8 mouse cellular contexts compared by ENCODE assay signal in the genomic region with DNA sequence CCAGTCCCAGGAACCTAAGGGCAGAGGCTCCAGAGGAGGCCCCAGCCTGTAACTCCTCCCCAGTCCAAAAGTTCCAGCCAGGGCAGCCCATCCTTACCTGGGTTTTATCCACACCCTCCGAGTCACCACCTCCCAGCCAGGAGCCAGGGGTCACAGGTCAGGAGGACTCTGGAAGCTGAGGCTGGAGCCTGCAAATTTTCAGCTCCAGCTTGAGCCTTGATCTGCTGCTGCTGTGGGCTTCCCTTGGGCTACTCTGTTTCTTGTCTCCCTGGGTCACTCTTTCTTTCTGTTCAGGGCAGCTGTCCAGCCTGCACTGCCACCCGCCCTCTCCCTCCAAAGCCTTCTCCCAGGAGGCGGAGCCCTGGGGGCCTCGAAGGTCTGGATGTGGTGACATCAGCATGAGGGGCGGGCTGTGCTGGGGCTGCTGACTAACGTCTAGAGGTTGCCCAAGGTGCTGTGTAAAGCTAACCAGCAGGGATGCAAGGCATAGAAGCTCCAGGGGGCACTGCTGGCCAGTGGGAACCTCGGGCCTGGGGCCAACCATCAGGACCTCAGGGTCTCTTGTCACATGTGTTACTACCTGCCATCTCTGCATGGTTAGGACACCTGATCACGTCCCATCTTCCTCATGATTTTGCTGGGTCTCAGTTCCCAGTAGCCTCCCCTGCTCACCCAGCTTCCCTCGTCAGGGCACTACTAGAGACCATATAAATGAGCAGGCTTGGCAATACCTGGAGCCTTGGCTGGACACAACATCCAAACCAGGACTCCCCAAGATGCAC. TPM values are rescaled to one million over a fixed set of nuclear protein-coding genes. Genes with fewer than 3 reads are reported as not detected.
DNase-seq lines count a peak whose midpoint lies in the region; ATAC-seq lines count a peak whose summit lies in the region.

A gene (minus strand): TSS at position 346 of the 782 bp plus-strand sequence.

- no peaks in the 10 kb centered on the region for H3K9me3 ChIP-seq in midbrain, embryonic 16.5 days (replicated peaks; ENCODE audit: control insufficient read depth, low read length, poor library complexity, severe bottlenecking)

- peak within 1 kb of the TSS; percentile 49 for H3K4me2 ChIP-seq in midbrain, embryonic 16.5 days (ENCODE audit: low read length)

- H3K27me3 ChIP-seq in midbrain, embryonic 16.5 days (ENCODE audit: control insufficient read depth, insufficient read depth, low read depth, low read length): no peaks in the 10 kb centered on the region

- peak; percentile 7; the same call in 1 of the 2 replicates for ATAC-seq in midbrain, embryonic 16.5 days

- DNase-seq in ovary, postnatal 36 days (ENCODE audit: low spot score): peak; percentile 44
- no peak for DNase-seq in ovary, postnatal 10 days (ENCODE audit: low spot score)
- peak; percentile 66 for DNase-seq in embryo, embryonic 10.5 days (ENCODE audit: low spot score)
- DNase-seq in heart, postnatal 25 days (ENCODE audit: low spot score): peak; percentile 40
- no peak for DNase-seq in layer of hippocampus, postnatal 36 days
- DNase-seq in spleen, postnatal 14 days (ENCODE audit: low spot score in 2 of 2): no peak
- no peak for DNase-seq in natural killer cell, adult 2 months (ENCODE audit: low spot score in 2 of 2)

- no peaks in the 10 kb centered on the region for H3K4me1 ChIP-seq in midbrain, embryonic 16.5 days (ENCODE audit: control insufficient read depth, insufficient read depth, low read length)

- intact Hi-C loops in heart, postnatal 25 days (cut with DNase I): loop anchor here (2.0 kb wide), 1 partner anchor 371 kb away; no protein-coding TSS in a partner anchor

- peaks cover 3% of the 10 kb centered on the region; the same call in 1 of the 2 replicates for H3K36me3 ChIP-seq in midbrain, embryonic 16.5 days (ENCODE audit: control insufficient read depth, insufficient read depth, low read length)

- H3K27ac ChIP-seq in midbrain, embryonic 16.5 days (ENCODE audit: low read length): no peak within 1 kb of the TSS

- no peak within 1 kb of the TSS for H3K4me3 ChIP-seq in midbrain, embryonic 16.5 days (ENCODE audit: low read depth, low read length)

- H3K9ac ChIP-seq in midbrain, embryonic 16.5 days (ENCODE audit: low read depth, low read length): no peak within 1 kb of the TSS

- 35% methylated on average over 9 of the region's 9 CpGs for WGBS in midbrain, embryonic 16.5 days

RNA-seq across cellular contexts. Expression of the gene that starts here (rescaled TPM):
- 1 to 10 TPM; 4.2 to 5.4 TPM for total RNA-seq in heart, postnatal 25 days (2021)
- total RNA-seq in layer of hippocampus, postnatal 36 days (2021): 10 to 100 TPM; 10.1 to 10.2 TPM
- 22.5 and 22.8 TPM in 2 replicates for polyA plus RNA-seq in midbrain, embryonic 16.5 days (2015; fragmentation: Nextera tagmentation; extraction: Ambion mirVana)

Comparison
In these comparisons a context has a peak if more than half of its experiments do, and no peak if none do; other contexts are left out.
1. DNase-seq: peak in ovary, postnatal 36 days (single experiment), embryo, embryonic 10.5 days (single experiment) and heart, postnatal 25 days (single experiment); none in ovary, postnatal 10 days (single experiment), layer of hippocampus, postnatal 36 days (0 of 2), spleen, postnatal 14 days (0 of 2) and natural killer cell, adult 2 months (0 of 2).